Mouse (Mus musculus): ENCODE data around the gene Col12a1. TPM values are rescaled to one million over a fixed set of nuclear protein-coding genes. Genes with fewer than 3 reads are reported as not detected.

Col12a1 gene
- polyA plus RNA-seq, 1 experiment from 2014 or later, result 14.3 TPM

- WGBS (ENCODE audit: insufficient replicate concordance), result 90% methylated on average over 3 of the region's 3 CpGs
- H3K4me1 ChIP-seq (ENCODE audit: control insufficient read depth, insufficient read depth, low read length), result no peaks in the 10 kb centered on the region
- no peaks in the 10 kb centered on the region for H3K27me3 ChIP-seq (ENCODE audit: control insufficient read depth, insufficient read depth, low read length)
- no peaks in the 10 kb centered on the region for H3K9me3 ChIP-seq (replicated peaks; ENCODE audit: control insufficient read depth, low read length)
- H3K27ac ChIP-seq (ENCODE audit: low read depth, low read length), result no peak overlapping the region
- no peak for ATAC-seq (replicated peaks; ENCODE audit: insufficient number of reproducible peaks, low FRiP score, low TSS enrichment)
- H3K36me3 ChIP-seq (ENCODE audit: control insufficient read depth, insufficient read depth, low read length), result no peaks in the 10 kb centered on the region
- H3K4me2 ChIP-seq, result no peak overlapping the region
- no peak overlapping the region for H3K9ac ChIP-seq (ENCODE audit: low read depth, low read length)
- H3K4me3 ChIP-seq (ENCODE audit: low read depth, low read length), result no peak overlapping the region
These were observed 114.1 kb downstream of the Col12a1 start for GRCm38 (mm10) chr9:79604546-79604945.

DNA sequence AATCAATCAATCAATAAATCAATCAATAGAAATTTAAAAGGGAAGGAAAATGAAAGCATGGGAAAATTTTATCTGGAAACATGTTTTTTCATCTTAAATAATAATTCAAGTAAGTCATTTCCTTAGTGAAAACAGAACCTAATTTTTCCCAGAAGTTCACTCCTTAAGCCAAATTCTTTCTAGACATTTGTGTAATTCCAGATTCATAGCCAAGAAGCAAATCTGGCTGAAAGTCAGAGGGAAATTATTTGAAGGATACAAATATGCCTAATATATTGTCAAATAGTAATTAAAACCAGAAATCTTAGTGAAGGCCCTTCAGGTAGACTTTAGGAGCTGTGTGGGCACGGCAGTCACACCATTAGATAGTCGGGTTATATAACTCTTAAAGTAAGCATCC is 115.2 kb downstream of the Col12a1 start:
- Histone ChIP-seq H3K4me1 (ENCODE audit: control insufficient read depth, insufficient read depth, low read length) (no peaks in the 10 kb centered on the region), H3K27ac (ENCODE audit: low read depth, low read length) (no peak overlapping the region), H3K27me3 (ENCODE audit: control insufficient read depth, insufficient read depth, low read length) (no peaks in the 10 kb centered on the region), H3K4me2 (no peak overlapping the region), H3K9ac (ENCODE audit: low read depth, low read length) (no peak overlapping the region), H3K9me3 (replicated peaks; ENCODE audit: control insufficient read depth, low read length) (no peaks in the 10 kb centered on the region), H3K4me3 (ENCODE audit: low read depth, low read length) (no peak overlapping the region), H3K36me3 (ENCODE audit: control insufficient read depth, insufficient read depth, low read length) (no peaks in the 10 kb centered on the region)
- WGBS (ENCODE audit: insufficient replicate concordance), result 95% methylated on average over 2 of the region's 2 CpGs
- ATAC-seq (replicated peaks; ENCODE audit: insufficient number of reproducible peaks, low FRiP score, low TSS enrichment), result no peak

- Histone ChIP-seq H3K9me3 (replicated peaks; ENCODE audit: control insufficient read depth, low read length) (no peaks in the 10 kb centered on the region), H3K27ac (ENCODE audit: low read depth, low read length) (no peak overlapping the region), H3K4me2 (no peak overlapping the region), H3K9ac (ENCODE audit: low read depth, low read length) (no peak overlapping the region), H3K27me3 (ENCODE audit: control insufficient read depth, insufficient read depth, low read length) (no peaks in the 10 kb centered on the region), H3K4me1 (ENCODE audit: control insufficient read depth, insufficient read depth, low read length) (no peaks in the 10 kb centered on the region), H3K4me3 (ENCODE audit: low read depth, low read length) (no peak overlapping the region), H3K36me3 (ENCODE audit: control insufficient read depth, insufficient read depth, low read length) (no peaks in the 10 kb centered on the region)
- ATAC-seq (replicated peaks; ENCODE audit: insufficient number of reproducible peaks, low FRiP score, low TSS enrichment), result no peak
- WGBS (ENCODE audit: insufficient replicate concordance), result 70% methylated on average over 3 of the region's 3 CpGs
These were observed 118.4 kb downstream of the Col12a1 start for GRCm38 (mm10) chr9:79600237-79600570.

- 81% methylated on average over 20 of the region's 20 CpGs for WGBS (ENCODE audit: insufficient replicate concordance)
- Histone ChIP-seq H3K9me3 (replicated peaks; ENCODE audit: control insufficient read depth, low read length) (no peaks in the 10 kb centered on the region), H3K27ac (ENCODE audit: low read depth, low read length) (no peak overlapping the region), H3K27me3 (ENCODE audit: control insufficient read depth, insufficient read depth, low read length) (no peaks in the 10 kb centered on the region), H3K4me2 (no peak overlapping the region), H3K4me3 (ENCODE audit: low read depth, low read length) (no peak overlapping the region), H3K9ac (ENCODE audit: low read depth, low read length) (no peak overlapping the region), H3K4me1 (ENCODE audit: control insufficient read depth, insufficient read depth, low read length) (no peaks in the 10 kb centered on the region), H3K36me3 (ENCODE audit: control insufficient read depth, insufficient read depth, low read length) (no peaks in the 10 kb centered on the region)
- no peak for ATAC-seq (replicated peaks; ENCODE audit: insufficient number of reproducible peaks, low FRiP score, low TSS enrichment)
These were observed 119.0 kb downstream of the Col12a1 start for GRCm38 (mm10) chr9:79599395-79600236.

DNA sequence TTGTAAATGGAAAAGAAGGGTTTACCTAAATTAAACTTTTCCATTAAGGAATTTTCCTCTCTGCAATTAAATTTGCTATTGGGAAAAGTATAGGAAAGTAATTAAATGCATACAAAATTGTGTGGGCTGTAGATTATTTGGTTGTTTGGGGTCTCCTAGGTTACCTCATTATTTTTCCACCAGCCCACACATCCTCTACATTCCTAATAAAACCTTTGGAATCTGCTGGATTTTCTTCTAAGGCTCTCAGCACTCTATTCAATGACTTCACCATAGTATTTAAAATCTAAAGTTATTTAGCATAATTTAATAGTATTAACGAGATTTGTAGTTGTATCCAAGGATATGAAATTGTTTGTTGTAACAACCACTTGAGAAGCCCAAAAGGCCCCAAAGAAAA is 120.1 kb downstream of the Col12a1 start:
- H3K27ac ChIP-seq (ENCODE audit: low read depth, low read length), result no peak overlapping the region
- WGBS (ENCODE audit: insufficient replicate concordance), result 72% methylated on average over 1 of the region's 1 CpGs
- no peak for ATAC-seq (replicated peaks; ENCODE audit: insufficient number of reproducible peaks, low FRiP score, low TSS enrichment)
- H3K4me3 ChIP-seq (ENCODE audit: low read depth, low read length), result no peak overlapping the region
- H3K9ac ChIP-seq (ENCODE audit: low read depth, low read length), result no peak overlapping the region
- H3K36me3 ChIP-seq (ENCODE audit: control insufficient read depth, insufficient read depth, low read length), result no peaks in the 10 kb centered on the region
- no peak overlapping the region for H3K4me2 ChIP-seq
- H3K27me3 ChIP-seq (ENCODE audit: control insufficient read depth, insufficient read depth, low read length), result no peaks in the 10 kb centered on the region
- H3K4me1 ChIP-seq (ENCODE audit: control insufficient read depth, insufficient read depth, low read length), result no peaks in the 10 kb centered on the region
- H3K9me3 ChIP-seq (replicated peaks; ENCODE audit: control insufficient read depth, low read length), result no peaks in the 10 kb centered on the region

- Histone ChIP-seq H3K4me2 (no peak overlapping the region), H3K27me3 (ENCODE audit: control insufficient read depth, insufficient read depth, low read length) (no peaks in the 10 kb centered on the region), H3K4me3 (ENCODE audit: low read depth, low read length) (no peak overlapping the region), H3K4me1 (ENCODE audit: control insufficient read depth, insufficient read depth, low read length) (no peaks in the 10 kb centered on the region), H3K36me3 (ENCODE audit: control insufficient read depth, insufficient read depth, low read length) (no peaks in the 10 kb centered on the region), H3K27ac (ENCODE audit: low read depth, low read length) (no peak overlapping the region), H3K9me3 (replicated peaks; ENCODE audit: control insufficient read depth, low read length) (no peaks in the 10 kb centered on the region), H3K9ac (ENCODE audit: low read depth, low read length) (no peak overlapping the region)
- no peak for ATAC-seq (replicated peaks; ENCODE audit: insufficient number of reproducible peaks, low FRiP score, low TSS enrichment)
- WGBS (ENCODE audit: insufficient replicate concordance), result 81% methylated on average over 4 of the region's 4 CpGs
These were observed 132.0 kb downstream of the Col12a1 start for GRCm38 (mm10) chr9:79586415-79587195.

DNA sequence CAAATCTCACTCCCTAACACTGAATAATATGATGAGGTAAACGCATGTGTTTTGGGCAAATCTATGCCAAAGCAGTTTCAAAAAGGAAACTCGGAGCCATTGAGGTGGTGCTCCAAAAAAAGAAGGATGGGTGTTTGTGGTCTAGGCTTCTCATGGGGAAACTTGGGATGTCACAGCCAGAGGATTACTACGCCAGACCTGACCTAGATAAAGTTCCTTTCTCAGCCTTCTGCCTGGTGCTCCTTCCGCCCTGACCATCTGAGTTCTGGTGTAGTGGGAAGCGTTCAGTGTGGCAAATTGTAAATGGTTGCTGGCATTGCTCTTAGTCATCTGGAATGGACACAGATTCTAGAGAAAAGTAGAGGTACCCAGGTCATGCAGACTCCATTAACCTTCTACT is 151.8 kb downstream of the Col12a1 start:
- H3K4me3 ChIP-seq (ENCODE audit: low read depth, low read length), result no peak overlapping the region
- 74% methylated on average over 5 of the region's 5 CpGs for WGBS (ENCODE audit: insufficient replicate concordance)
- no peaks in the 10 kb centered on the region for H3K4me1 ChIP-seq (ENCODE audit: control insufficient read depth, insufficient read depth, low read length)
- H3K9ac ChIP-seq (ENCODE audit: low read depth, low read length), result no peak overlapping the region
- no peaks in the 10 kb centered on the region for H3K36me3 ChIP-seq (ENCODE audit: control insufficient read depth, insufficient read depth, low read length)
- H3K27me3 ChIP-seq (ENCODE audit: control insufficient read depth, insufficient read depth, low read length), result no peaks in the 10 kb centered on the region
- no peak overlapping the region for H3K27ac ChIP-seq (ENCODE audit: low read depth, low read length)
- no peak for ATAC-seq (replicated peaks; ENCODE audit: insufficient number of reproducible peaks, low FRiP score, low TSS enrichment)
- no peak overlapping the region for H3K4me2 ChIP-seq
- H3K9me3 ChIP-seq (replicated peaks; ENCODE audit: control insufficient read depth, low read length), result no peaks in the 10 kb centered on the region

- WGBS (ENCODE audit: insufficient replicate concordance), result 71% methylated on average over 2 of the region's 2 CpGs
- Histone ChIP-seq H3K9me3 (replicated peaks; ENCODE audit: control insufficient read depth, low read length) (no peaks in the 10 kb centered on the region), H3K4me2 (no peak overlapping the region), H3K4me3 (ENCODE audit: low read depth, low read length) (no peak overlapping the region), H3K9ac (ENCODE audit: low read depth, low read length) (no peak overlapping the region), H3K27ac (ENCODE audit: low read depth, low read length) (no peak overlapping the region), H3K36me3 (ENCODE audit: control insufficient read depth, insufficient read depth, low read length) (no peaks in the 10 kb centered on the region), H3K27me3 (ENCODE audit: control insufficient read depth, insufficient read depth, low read length) (no peaks in the 10 kb centered on the region), H3K4me1 (ENCODE audit: control insufficient read depth, insufficient read depth, low read length) (no peaks in the 10 kb centered on the region)
- no peak for ATAC-seq (replicated peaks; ENCODE audit: insufficient number of reproducible peaks, low FRiP score, low TSS enrichment)
These were observed 165.3 kb downstream of the Col12a1 start for GRCm38 (mm10) chr9:79553297-79553696.

All from heart, embryonic 11.5 days (tissue).